Comparison of ENCODE assay signal across 8 mouse cellular contexts in genomic region chr11:32161500-32161899, GRCm38 (mm10). TPM values are rescaled to one million over a fixed set of nuclear protein-coding genes. Genes with fewer than 3 reads are reported as not detected.
A peak's percentile ranks its signal among the peaks of the same experiment; 100 is the strongest.
DNase-seq lines count a peak whose midpoint lies in the region; ATAC-seq and TF ChIP-seq lines count a peak whose summit lies in the region.

No protein-coding gene starts in this region.

- peak overlapping the region; percentile 62 for H3K4me2 ChIP-seq in hindbrain, embryonic 14.5 days (replicated peaks)
- peak overlapping the region; percentile 64 for H3K4me2 ChIP-seq in limb, embryonic 13.5 days (replicated peaks)

- no peak for TF ChIP-seq POLR2A in thymus, adult 2 months (IDR thresholded peaks at IDR 0.05; ENCODE audit: control insufficient read depth, extremely low read depth, insufficient read depth, low read length, poor library complexity)
- TF ChIP-seq POLR2A in cortical plate, adult 2 months (IDR thresholded peaks at IDR 0.05; ENCODE audit: extremely low read depth, insufficient read depth, low read length), result no peak

- ATAC-seq in hindbrain, embryonic 14.5 days (ENCODE audit: low FRiP score), result peak; percentile 60
- ATAC-seq in limb, embryonic 13.5 days (ENCODE audit: low FRiP score, low read depth), result peak; percentile 26; the same call in 1 of the 2 replicates
- no peak for ATAC-seq in megakaryocyte-erythroid progenitor cell, adult 5-6 weeks (replicated peaks; ENCODE audit: low FRiP score, low TSS enrichment, poor library complexity, severe bottlenecking)

- DNase-seq in thymus, adult 2 months, result peak; percentile 11
- DNase-seq in thymus, postnatal 25 days, result no peak
- DNase-seq in hindbrain, embryonic 14.5 days (ENCODE audit: low spot score), result peak; percentile 72
- peak; percentile 57 for DNase-seq in retina, postnatal 1 day
- DNase-seq in layer of hippocampus, adult 9-11 months, result no peak

- peaks cover 10% of the 10 kb centered on the region for H3K4me1 ChIP-seq in thymus, adult 2 months (replicated peaks; ENCODE audit: control insufficient read depth, insufficient read depth, low read length)
- H3K4me1 ChIP-seq in cortical plate, adult 2 months (ENCODE audit: control insufficient read depth, insufficient read depth, low read length), result peaks cover 1% of the 10 kb centered on the region; the same call in 1 of the 2 replicates
- H3K4me1 ChIP-seq in hindbrain, embryonic 14.5 days (replicated peaks; ENCODE audit: control insufficient read depth, insufficient read depth, low read length), result peaks cover 41% of the 10 kb centered on the region
- peaks cover 11% of the 10 kb centered on the region for H3K4me1 ChIP-seq in limb, embryonic 13.5 days

- WGBS in thymus, adult 2 months, result 56% methylated on average over 9 of the region's 9 CpGs
- WGBS in hindbrain, embryonic 14.5 days, result 10% methylated on average over 9 of the region's 9 CpGs
- WGBS in limb, embryonic 13.5 days, result 9% methylated on average over 9 of the region's 9 CpGs

- no peaks in the 10 kb centered on the region for H3K36me3 ChIP-seq in thymus, adult 2 months (ENCODE audit: control insufficient read depth, insufficient read depth, low read length)
- no peaks in the 10 kb centered on the region for H3K36me3 ChIP-seq in hindbrain, embryonic 14.5 days (replicated peaks; ENCODE audit: control insufficient read depth, insufficient read depth)
- no peaks in the 10 kb centered on the region for H3K36me3 ChIP-seq in limb, embryonic 13.5 days

- H3K9me3 ChIP-seq in hindbrain, embryonic 14.5 days (ENCODE audit: control insufficient read depth, low read length), result no peaks in the 10 kb centered on the region
- H3K9me3 ChIP-seq in limb, embryonic 13.5 days, result no peaks in the 10 kb centered on the region

- H3K4me3 ChIP-seq in thymus, adult 2 months (ENCODE audit: control insufficient read depth, insufficient read depth, low read length), result no peak overlapping the region
- H3K4me3 ChIP-seq in cortical plate, adult 2 months (ENCODE audit: insufficient read depth, low read length), result peak overlapping the region; percentile 2; the same call in 1 of the 2 replicates
- peak overlapping the region; percentile 23 for H3K4me3 ChIP-seq in hindbrain, embryonic 14.5 days (replicated peaks; ENCODE audit: low read length)
- H3K4me3 ChIP-seq in limb, embryonic 13.5 days, result peak overlapping the region; percentile 34

- H3K27me3 ChIP-seq in thymus, adult 2 months (ENCODE audit: control insufficient read depth, insufficient read depth, low read length), result no peaks in the 10 kb centered on the region
- H3K27me3 ChIP-seq in hindbrain, embryonic 14.5 days (ENCODE audit: control insufficient read depth, insufficient read depth, low read length), result no peaks in the 10 kb centered on the region
- H3K27me3 ChIP-seq in limb, embryonic 13.5 days, result peaks cover 19% of the 10 kb centered on the region; the same call in 1 of the 2 replicates

- peak overlapping the region; percentile 63 for H3K9ac ChIP-seq in hindbrain, embryonic 14.5 days
- H3K9ac ChIP-seq in limb, embryonic 13.5 days, result peak overlapping the region; percentile 54

- no peak overlapping the region for H3K27ac ChIP-seq in thymus, adult 2 months (ENCODE audit: control insufficient read depth, insufficient read depth, low read length)
- no peak overlapping the region for H3K27ac ChIP-seq in cortical plate, adult 2 months (ENCODE audit: insufficient read depth, low read length)
- H3K27ac ChIP-seq in hindbrain, embryonic 14.5 days, result peak overlapping the region; percentile 90
- no peak overlapping the region for H3K27ac ChIP-seq in limb, embryonic 13.5 days

- TF ChIP-seq CTCF in thymus, adult 2 months (IDR thresholded peaks at IDR 0.05; ENCODE audit: borderline replicate concordance, control insufficient read depth, extremely low read depth, insufficient read depth, low read length, poor library complexity), result no peak
- peak; percentile 35 for TF ChIP-seq CTCF in cortical plate, adult 2 months (IDR thresholded peaks at IDR 0.05; ENCODE audit: extremely low read depth, insufficient read depth, low read length)

RNA-seq across cellular contexts. Expression of gene Il9r, which starts 38.6 kb away (rescaled TPM):
- polyA plus RNA-seq in thymus, adult 2 months (2012; rRNA removed), result 16.4 and 19.9 TPM in 2 replicates
- polyA plus RNA-seq in cortical plate, adult 2 months (2012; rRNA removed), result 0.06 and 0.15 TPM in 2 replicates
- not detected in 2 replicates for polyA plus RNA-seq in hindbrain, embryonic 14.5 days (2014; fragmentation: Nextera tagmentation; extraction: Ambion mirVana)
- 0.14 and 0.50 TPM in 2 replicates for polyA plus RNA-seq in limb, embryonic 13.5 days (2015; fragmentation: Nextera tagmentation; extraction: Ambion mirVana)
- total RNA-seq in megakaryocyte-erythroid progenitor cell, adult 5-6 weeks (2014; fragmentation: Nextera tagmentation), result not detected in 2 replicates
- 0.19 TPM in 1 of 2 replicates, not detected in the other for total RNA-seq in megakaryocyte-erythroid progenitor cell, adult 5-6 weeks (2017)

RNA-seq across cellular contexts. Expression of gene Snrnp25, which starts 43.7 kb away (rescaled TPM):
- 56.3 and 66.1 TPM in 2 replicates for polyA plus RNA-seq in thymus, adult 2 months (2012; rRNA removed)
- polyA plus RNA-seq in cortical plate, adult 2 months (2012; rRNA removed), result 51.8 and 57.0 TPM in 2 replicates
- 48.6 and 49.9 TPM in 2 replicates for polyA plus RNA-seq in hindbrain, embryonic 14.5 days (2014; fragmentation: Nextera tagmentation; extraction: Ambion mirVana)
- polyA plus RNA-seq in limb, embryonic 13.5 days (2015; fragmentation: Nextera tagmentation; extraction: Ambion mirVana), result 58.7 and 66.4 TPM in 2 replicates
- total RNA-seq in megakaryocyte-erythroid progenitor cell, adult 5-6 weeks (2014; fragmentation: Nextera tagmentation), result 44.9 and 56.4 TPM in 2 replicates
- 42.0 and 59.1 TPM in 2 replicates for total RNA-seq in megakaryocyte-erythroid progenitor cell, adult 5-6 weeks (2017)

Comparison
In these comparisons a context has a peak if more than half of its experiments do, and no peak if none do; other contexts are left out.
1. DNase-seq: peak in thymus, adult 2 months (single experiment), hindbrain, embryonic 14.5 days (single experiment) and retina, postnatal 1 day (single experiment); none in thymus, postnatal 25 days (single experiment) and layer of hippocampus, adult 9-11 months (single experiment).
2. RNA of gene Il9r, which starts 38.6 kb away (polyA plus RNA-seq): 16.4 to 19.9 TPM in thymus, adult 2 months; 0.14 to 0.50 TPM in limb, embryonic 13.5 days, 0.06 to 0.15 TPM in cortical plate, adult 2 months and not detected in hindbrain, embryonic 14.5 days; every median in the first group is over 10 times any median in the second.